Mouse (Mus musculus): ENCODE results near the gene Olfr433.
"Not testable (repeated sequence)": the region's sequence is repeated elsewhere in the genome, so short reads cannot be mapped to it uniquely, and the experiment has no call there.

DNA sequence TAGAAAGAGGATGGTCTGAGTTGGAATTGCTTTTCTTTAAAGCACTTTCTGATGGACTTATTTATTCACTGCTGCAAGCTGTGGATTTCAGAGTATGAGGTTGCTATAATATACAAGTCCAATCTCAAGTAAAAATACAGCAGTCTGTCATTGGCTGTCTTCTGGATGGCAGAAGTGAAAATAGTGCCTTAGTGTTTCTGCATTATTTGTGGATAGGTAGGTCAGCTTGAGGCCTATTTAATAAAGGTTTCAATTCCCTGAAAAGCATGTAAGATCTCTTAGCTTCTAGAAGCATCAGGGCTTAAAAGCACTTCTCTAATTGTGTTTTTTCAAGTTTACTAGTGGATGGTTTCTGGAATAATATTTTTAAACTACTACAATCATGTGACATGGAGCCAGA is 33.5 kb upstream of the Olfr433 start:
- TF ChIP-seq POLR2A (IDR thresholded peaks at IDR 0.05; ENCODE audit: insufficient read depth, low read depth, low read length); CTCF (IDR thresholded peaks at IDR 0.05); EP300 (IDR thresholded peaks at IDR 0.05; ENCODE audit: insufficient read depth, low read depth, low read length): not testable (repeated sequence)
